Mouse (Mus musculus) gastrocnemius, adult 18-20 months (tissue): ENCODE data around the gene Traf7. TPM values are rescaled to one million over a fixed set of nuclear protein-coding genes. Genes with fewer than 3 reads are reported as not detected.

Experiments
- DNase-seq: peaks from one replicate; pipeline ENCODE4 v3.0.0; 2021; ENCODE audit warnings: low spot score
- total RNA-seq, 2 experiments: library from RNA; stranded (reverse); gene quantifications; 2 replicates each; pipeline ENCODE4 v1.2.3; 2021

Gene Traf7
- total RNA-seq, 2 experiments from 2014 or later: 25.7 to 29.7 TPM

- no peak for DNase-seq
Observed at GRCm38 (mm10) chr17:24546234-24546633, 18.5 kb upstream of the Traf7 start.

GRCm38 (mm10) chr17:24545247-24545646 is 17.5 kb upstream of the Traf7 start:
- DNase-seq: no peak

- DNase-seq: no peak
Observed at GRCm38 (mm10) chr17:24544613-24545012, 16.9 kb upstream of the Traf7 start.

- peak; percentile 56 for DNase-seq
Observed at GRCm38 (mm10) chr17:24540375-24540774, 12.6 kb upstream of the Traf7 start.

GRCm38 (mm10) chr17:24538950-24539349 is 11.2 kb upstream of the Traf7 start:
- peak; percentile 53 for DNase-seq

- DNase-seq: no peak
Observed at GRCm38 (mm10) chr17:24537536-24537935, 9.8 kb upstream of the Traf7 start.

GRCm38 (mm10) chr17:24535300-24535699 is 7.6 kb upstream of the Traf7 start:
- no peak for DNase-seq

- DNase-seq: no peak
Observed at GRCm38 (mm10) chr17:24534160-24534718, 6.5 kb upstream of the Traf7 start, which contains the start of gene Rab26. Gene Rab26, minus strand, starts transcription at chr17:24534210.

- peak; percentile 85 for DNase-seq
Observed at GRCm38 (mm10) chr17:24533099-24533992, 5.6 kb upstream of the Traf7 start.

GRCm38 (mm10) chr17:24532045-24532444 is 4.3 kb upstream of the Traf7 start:
- no peak for DNase-seq

- DNase-seq: no peak
Observed at GRCm38 (mm10) chr17:24531064-24531463, 3.3 kb upstream of the Traf7 start.

- DNase-seq: no peak
Observed at GRCm38 (mm10) chr17:24530361-24531050, 2.8 kb upstream of the Traf7 start.

- DNase-seq: no peak
Observed at GRCm38 (mm10) chr17:24529883-24530282, 2.1 kb upstream of the Traf7 start.

GRCm38 (mm10) chr17:24529007-24529451 is 1.3 kb upstream of the Traf7 start:
- peak; percentile 42 for DNase-seq

GRCm38 (mm10) chr17:24528560-24528918 is 801 bp upstream of the Traf7 start:
- no peak for DNase-seq

- DNase-seq: no peak
Observed at GRCm38 (mm10) chr17:24527315-24527714, 423 bp downstream of the Traf7 start.

- DNase-seq: no peak
Observed at GRCm38 (mm10) chr17:24524734-24525133, 3.0 kb downstream of the Traf7 start.

GRCm38 (mm10) chr17:24520450-24520849 is 7.3 kb downstream of the Traf7 start:
- no peak for DNase-seq

GRCm38 (mm10) chr17:24514270-24515257 is 13.2 kb downstream of the Traf7 start:
- DNase-seq: no peak

GRCm38 (mm10) chr17:24513609-24514008 is 14.1 kb downstream of the Traf7 start:
- DNase-seq: peak; percentile 35
